23 mouse cellular contexts compared by ENCODE assay signal in the genomic region with DNA sequence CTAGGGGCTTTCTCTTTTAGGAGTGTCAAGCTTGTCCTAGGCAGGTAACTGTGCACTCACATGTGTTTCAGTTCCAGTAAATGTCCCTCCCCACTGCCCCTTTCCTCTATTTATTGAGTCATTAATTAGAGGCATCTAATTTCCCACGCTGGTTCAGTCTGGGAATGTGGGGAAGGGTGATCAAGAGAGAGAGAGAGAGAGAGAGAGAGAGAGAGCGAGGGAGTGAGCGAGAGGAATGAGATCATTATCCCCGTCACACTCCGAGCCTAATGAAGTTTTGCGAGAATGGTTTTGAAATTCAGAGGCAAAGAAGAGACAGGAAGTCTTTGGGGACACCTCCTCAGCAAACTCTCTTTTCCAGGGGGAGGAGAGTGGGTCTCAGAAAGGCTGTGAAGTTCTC.
"Had no signal": no experiment of that assay in that cellular context is flagged by ENCODE, and none has a peak within 500 bp of the region (broad histone marks: within the 10 kb centered on the region; RNA-seq: fewer than 3 reads in every experiment).

No protein-coding gene starts in this region.

- H3K4me2 ChIP-seq: intestine, embryonic 15.5 days; limb, embryonic 13.5 days; liver, embryonic 12.5 days; liver, embryonic 15.5 days; lung, embryonic 15.5 days; midbrain, embryonic 13.5 days; neural tube, embryonic 12.5 days; neural tube, embryonic 15.5 days had no signal

- DNase-seq: kidney, adult 11 months; kidney, adult 8-10 months; kidney, postnatal 25 days; layer of hippocampus, postnatal 36 days; left cerebral cortex, postnatal 4 days; liver; lung, adult 18-20 months; lung, postnatal 10 days; lung, postnatal 36 days; thymus, adult 2 months; thymus, postnatal 14 days; thymus, postnatal 4 days had no signal

- H3K27ac ChIP-seq: intestine, embryonic 15.5 days; limb, embryonic 13.5 days; liver, embryonic 12.5 days; liver, embryonic 15.5 days; lung, embryonic 15.5 days; midbrain, embryonic 10.5 days; midbrain, embryonic 13.5 days; neural tube, embryonic 12.5 days; neural tube, embryonic 15.5 days; stomach, postnatal 0 days had no signal

- H3K9me3 ChIP-seq: intestine, embryonic 15.5 days; limb, embryonic 13.5 days; liver, embryonic 12.5 days; liver, embryonic 15.5 days; lung, embryonic 15.5 days; megakaryocyte, embryonic 14.5 days; midbrain, embryonic 10.5 days; midbrain, embryonic 13.5 days; neural tube, embryonic 12.5 days; neural tube, embryonic 15.5 days had no signal

- H3K4me1 ChIP-seq: liver, embryonic 12.5 days; liver, embryonic 15.5 days; lung, embryonic 15.5 days; megakaryocyte, embryonic 14.5 days had no signal

- ATAC-seq: intestine, embryonic 15.5 days; liver, embryonic 12.5 days; midbrain, embryonic 13.5 days had no signal

- H3K9ac ChIP-seq: intestine, embryonic 15.5 days; limb, embryonic 13.5 days; liver, embryonic 12.5 days; liver, embryonic 15.5 days; lung, embryonic 15.5 days; midbrain, embryonic 13.5 days; neural tube, embryonic 12.5 days; neural tube, embryonic 15.5 days had no signal

- H3K36me3 ChIP-seq: intestine, embryonic 15.5 days; limb, embryonic 13.5 days; liver, embryonic 12.5 days; liver, embryonic 15.5 days; lung, embryonic 15.5 days; midbrain, embryonic 10.5 days; midbrain, embryonic 13.5 days; neural tube, embryonic 12.5 days; neural tube, embryonic 15.5 days had no signal

- H3K4me3 ChIP-seq: intestine, embryonic 15.5 days; limb, embryonic 13.5 days; liver, embryonic 12.5 days; liver, embryonic 15.5 days; lung, embryonic 15.5 days; megakaryocyte, embryonic 14.5 days; midbrain, embryonic 10.5 days; midbrain, embryonic 13.5 days; neural tube, embryonic 12.5 days; neural tube, embryonic 15.5 days had no signal
